Mouse (Mus musculus): Measurements from ENCODE around the gene Fam160a1.

Fam160a1 gene

DNA sequence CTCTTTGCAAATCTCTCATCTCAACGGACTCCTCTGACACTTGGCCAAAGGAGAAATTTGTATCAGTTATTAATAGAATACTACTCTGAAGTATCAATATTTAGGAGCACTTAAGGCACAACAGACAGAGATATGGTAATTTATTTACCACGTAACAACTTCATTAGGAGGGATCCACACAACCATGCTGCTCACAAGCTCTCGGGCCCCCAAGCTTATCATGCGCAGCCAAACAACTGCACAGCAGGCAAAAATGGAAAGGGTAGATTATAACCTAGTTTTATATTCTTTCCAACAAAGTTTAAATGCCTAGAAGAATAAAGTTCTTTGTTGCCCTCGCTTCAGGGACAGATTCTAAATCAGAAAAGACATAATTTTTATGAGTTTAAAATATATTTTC, 137.1 kb downstream of the Fam160a1 start:
- no peak for DNase-seq (ENCODE audit: low spot score in 2 of 2)

DNA sequence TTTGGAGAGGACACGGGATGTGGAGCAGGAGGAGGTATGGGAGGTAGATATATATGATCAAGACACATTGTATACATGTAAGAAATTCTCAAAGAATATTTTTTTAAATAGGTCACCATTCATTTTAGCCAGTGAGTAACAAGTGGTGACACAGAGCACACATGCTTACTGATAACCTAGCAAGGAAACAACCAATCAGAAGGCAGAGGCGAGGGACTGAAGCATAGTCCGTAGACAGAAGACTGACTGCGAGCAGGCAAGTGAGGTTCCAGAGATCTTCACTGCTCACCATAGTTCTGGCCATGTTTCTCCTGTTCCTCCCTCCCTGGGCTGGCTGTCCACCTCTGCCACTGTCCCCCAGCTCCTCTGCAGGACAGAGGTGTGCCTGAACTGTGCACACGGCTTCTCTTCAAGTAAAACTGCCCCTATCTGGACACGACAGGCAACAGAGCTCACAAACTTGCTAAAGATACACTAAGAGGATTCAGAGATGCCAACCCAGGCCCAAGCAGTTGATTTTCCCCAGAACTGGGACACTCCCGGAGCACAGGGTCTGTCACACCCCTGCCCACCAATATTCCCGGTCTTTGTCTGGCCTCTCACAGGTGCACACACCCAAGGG, 137.7 kb downstream of the Fam160a1 start:
- DNase-seq (ENCODE audit: low spot score in 2 of 2) = no peak

DNA sequence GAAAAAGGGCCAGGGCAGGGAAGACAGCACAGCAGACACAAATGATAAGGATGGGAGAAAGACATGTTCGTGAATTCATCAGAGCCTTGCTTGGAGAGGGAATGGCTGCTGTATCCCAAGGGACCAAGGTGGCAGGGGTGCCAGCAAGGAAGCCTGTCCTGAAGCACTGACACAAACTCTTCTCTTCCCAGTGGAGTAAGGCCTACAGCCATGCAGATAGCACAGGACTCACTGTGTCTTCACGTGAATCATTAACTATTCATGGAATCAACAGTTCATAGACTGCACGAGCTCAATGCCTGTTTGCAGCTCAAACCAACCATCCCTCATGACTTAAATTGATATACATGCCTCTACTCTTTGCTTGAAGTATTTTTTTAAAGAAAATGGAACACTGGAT, 139.1 kb downstream of the Fam160a1 start:
- no peak for DNase-seq (ENCODE audit: low spot score in 2 of 2)

DNA sequence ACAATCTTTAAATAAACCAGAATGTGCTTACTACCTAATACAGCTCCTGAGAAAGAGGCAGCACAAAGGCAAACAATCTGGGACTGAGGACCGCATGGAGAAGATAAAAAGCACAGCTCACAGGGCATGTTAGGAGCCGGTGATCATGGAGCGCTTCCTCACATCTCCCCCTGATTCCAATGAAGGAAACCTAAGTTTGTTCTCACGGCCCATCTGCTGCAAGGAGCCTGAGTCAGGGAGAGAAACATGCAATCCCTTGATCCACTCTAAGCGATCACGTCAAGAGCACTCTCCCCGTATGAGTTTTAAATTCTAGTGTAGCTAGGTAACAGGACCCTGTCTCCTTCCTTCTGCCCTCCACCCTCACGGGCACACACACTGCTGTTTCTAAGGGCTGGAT, 140.0 kb downstream of the Fam160a1 start:
- DNase-seq (ENCODE audit: low spot score in 2 of 2) = no peak

DNA sequence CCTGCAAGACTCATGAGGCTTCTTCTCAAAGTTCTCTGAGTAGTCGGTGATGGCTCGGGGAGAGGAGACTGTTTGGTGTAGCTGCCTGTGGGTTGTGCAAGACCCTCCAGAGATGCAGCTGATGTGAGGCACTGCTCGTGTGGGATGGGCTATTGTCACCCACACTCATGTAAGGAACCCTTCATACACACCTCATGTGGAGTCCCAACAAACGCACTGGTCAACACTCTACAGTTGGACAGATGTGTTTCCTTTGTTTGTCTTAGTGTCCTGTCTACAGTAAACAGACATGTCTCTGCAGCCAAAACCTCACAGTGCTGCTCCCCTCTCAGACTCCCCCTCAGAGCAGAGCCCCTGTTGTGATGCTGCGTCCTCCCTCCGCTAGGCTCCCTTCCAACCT, 147.2 kb downstream of the Fam160a1 start:
- DNase-seq (ENCODE audit: low spot score in 2 of 2) = no peak

DNA sequence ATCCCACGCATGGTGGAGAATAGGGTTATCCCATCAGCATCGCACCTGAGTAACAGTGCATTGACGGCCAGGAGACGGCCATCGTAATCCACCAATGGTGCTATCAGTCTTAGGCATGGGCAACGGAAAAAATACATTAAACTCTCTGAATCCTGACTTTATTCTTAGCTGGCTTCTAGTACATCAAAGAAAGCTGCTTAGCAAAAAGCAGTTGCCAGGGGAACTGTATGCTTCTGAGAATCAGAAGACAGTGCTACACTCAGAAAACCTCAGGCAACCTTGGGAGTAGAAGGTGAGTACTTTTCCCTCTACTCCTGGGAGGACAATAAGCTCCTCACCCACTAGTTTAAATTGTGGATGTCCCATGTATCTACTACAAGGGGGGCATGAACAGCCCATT, 149.4 kb downstream of the Fam160a1 start:
- no peak for DNase-seq (ENCODE audit: low spot score in 2 of 2)

DNA sequence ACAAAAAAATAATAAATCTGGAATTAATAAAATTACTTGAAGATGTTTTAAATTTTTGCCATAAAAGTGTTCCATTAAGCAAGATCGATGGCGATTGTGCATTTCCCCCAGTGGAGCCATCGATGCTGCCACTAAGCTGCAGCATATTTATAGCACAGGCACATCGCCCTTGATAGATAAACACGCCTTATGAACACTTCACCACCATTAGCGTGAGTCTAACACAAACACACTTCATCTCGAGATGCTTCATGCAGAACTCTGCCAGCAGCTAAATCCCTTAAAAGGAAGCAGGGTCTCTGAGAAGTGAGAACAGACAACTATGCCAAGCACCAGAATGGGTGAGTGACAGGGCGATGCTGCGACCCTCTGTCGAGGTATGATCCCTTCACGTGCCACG, 150.4 kb downstream of the Fam160a1 start:
- DNase-seq (ENCODE audit: low spot score in 2 of 2) = no peak

DNA sequence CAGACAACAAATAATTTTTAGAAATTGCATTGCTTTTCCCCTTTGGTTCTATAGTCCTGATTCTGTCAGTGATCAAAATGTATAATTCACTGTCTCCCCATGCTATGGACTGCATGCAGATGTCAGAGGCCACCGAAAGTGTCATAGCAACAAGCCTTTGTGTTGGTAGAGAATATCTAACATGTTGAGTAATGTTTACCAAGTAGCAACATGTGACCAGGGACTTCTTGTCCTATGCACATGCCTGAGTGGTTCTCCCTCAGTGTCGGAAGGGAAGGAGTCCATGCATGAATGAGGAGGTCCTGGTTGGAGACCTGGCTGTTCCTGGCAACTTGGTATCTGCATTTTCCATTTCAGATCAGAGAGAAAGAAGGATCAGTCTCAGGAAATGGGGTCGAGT, 150.9 kb downstream of the Fam160a1 start:
- DNase-seq (ENCODE audit: low spot score in 2 of 2) = no peak

DNA sequence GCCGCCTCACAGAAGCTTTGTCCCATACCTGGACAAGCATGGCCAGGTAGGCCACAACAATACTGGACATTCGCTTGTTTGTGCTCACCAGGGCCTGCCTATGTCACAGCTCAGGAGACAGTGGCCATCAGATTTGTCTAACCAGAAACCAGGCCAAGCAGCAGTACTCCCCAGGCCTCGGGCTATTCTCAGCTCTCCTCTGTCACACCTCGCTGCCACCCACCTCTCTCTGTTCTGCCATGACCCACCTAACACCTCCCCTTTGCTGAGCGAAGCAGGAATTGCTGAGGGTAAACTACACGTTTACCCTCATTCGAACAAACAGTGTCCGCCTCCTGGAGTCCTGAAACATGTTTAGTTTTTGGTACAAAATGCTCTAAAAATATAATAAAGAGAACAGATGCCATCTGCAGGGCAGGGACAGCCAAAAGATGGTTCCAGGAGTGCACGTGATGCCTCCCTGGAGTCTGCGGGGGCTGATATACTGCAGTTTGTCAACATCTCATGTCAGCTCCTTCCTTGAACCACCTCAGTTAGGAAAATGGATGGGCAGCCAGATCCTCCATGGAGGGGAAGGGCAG, 152.4 kb downstream of the Fam160a1 start:
- DNase-seq (ENCODE audit: low spot score in 2 of 2) = peak in 1 of 2 experiments; percentile 65

DNA sequence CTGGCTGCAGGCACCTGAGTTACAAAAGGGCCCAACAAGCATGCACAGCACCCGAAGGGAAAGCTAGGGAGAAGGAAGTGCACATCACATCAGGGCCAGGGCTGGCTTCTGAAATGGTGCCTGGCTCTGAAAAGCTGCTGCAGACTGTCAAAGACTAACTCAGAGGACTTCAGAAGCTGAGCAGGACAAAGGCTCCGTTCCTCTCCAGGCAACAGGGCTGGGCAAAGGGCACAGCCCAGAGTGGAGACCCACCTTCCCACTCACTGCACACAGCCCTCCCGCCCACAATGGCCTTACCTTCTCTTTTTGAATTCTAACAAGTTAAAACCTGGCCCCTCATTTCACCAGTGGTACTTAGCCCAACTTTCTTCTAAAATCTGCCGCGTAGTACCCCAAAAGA, 153.3 kb downstream of the Fam160a1 start:
- no peak for DNase-seq (ENCODE audit: low spot score in 2 of 2)

DNA sequence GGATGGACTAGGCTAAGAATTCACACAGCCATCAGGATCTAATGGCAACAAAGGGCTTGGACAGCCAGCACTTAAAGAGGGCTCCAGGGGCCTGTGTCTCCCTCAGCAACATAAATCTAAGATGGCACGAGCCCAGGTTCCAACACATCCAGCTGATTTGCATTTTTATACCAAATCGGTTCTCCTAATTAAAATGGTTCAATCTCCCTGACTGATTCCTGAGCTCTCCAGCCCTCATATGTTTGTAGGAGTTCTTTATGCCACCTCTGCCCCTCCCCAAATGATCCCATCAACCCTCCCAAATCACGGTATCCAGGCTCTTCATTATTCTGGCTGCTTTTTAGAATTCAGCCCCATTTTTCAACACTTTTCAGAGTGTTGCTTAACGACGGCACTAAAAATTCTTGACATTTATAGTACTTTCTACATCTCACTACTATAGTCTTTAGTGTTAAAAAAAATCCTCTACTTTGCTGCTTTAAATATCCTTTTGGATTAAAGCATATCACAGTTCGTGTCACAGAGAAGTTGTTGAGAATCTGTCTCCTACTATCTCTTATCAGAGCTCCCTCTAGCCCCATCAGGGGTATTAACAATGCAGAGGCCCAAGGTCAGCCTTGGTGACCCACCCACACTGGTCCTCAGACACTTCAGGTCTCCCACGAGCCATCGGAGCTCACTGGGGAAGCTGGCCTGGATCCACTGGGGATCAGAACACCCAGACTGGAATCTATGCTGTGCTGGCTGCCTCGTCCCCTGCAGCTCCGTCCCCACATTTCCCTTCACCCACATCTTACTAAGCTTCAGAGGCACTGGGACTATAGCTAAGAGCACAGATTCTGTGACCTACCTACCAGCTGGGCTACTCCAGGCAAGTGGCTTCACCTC, 154.9 kb downstream of the Fam160a1 start:
- no peak for DNase-seq (ENCODE audit: low spot score in 2 of 2)

DNA sequence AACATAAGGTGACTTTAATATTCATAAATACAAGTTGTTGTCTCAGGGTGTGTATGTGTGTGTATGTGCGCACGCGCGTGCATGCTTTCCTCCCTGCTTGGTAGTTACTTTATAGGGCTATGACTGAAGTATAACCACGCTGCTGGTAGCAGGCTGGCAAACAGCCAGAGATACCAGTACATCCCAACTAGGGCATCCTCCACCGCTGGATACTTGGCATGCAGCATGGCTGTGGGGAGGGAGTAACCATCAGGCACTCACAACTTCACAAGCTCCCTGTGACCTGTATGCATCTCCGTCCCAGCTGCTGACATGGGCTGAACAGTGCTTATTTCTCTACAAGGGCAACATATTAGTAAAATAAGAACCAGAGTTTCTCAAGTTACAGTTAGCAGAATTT, 157.4 kb downstream of the Fam160a1 start:
- DNase-seq (ENCODE audit: low spot score in 2 of 2) = no peak

DNA sequence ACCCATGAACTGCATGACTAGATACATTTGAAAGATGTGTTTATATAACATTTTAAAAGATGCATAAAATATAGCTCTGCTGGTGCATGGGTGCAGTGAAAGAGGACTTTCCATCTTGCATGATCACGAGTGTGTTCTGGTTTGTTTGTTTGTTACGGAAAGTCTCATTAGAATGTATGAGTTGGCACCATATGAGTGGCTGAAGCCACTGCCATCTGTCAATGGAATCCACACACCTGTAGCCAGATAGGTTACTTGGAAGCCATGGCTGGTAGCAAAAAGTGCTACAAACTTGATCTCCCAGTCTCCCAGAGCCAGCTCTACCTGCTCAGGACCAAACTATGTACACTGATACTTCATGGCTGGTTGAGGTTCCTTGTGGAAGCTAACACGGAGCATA, 161.6 kb downstream of the Fam160a1 start:
- no peak for DNase-seq (ENCODE audit: low spot score in 2 of 2)

DNA sequence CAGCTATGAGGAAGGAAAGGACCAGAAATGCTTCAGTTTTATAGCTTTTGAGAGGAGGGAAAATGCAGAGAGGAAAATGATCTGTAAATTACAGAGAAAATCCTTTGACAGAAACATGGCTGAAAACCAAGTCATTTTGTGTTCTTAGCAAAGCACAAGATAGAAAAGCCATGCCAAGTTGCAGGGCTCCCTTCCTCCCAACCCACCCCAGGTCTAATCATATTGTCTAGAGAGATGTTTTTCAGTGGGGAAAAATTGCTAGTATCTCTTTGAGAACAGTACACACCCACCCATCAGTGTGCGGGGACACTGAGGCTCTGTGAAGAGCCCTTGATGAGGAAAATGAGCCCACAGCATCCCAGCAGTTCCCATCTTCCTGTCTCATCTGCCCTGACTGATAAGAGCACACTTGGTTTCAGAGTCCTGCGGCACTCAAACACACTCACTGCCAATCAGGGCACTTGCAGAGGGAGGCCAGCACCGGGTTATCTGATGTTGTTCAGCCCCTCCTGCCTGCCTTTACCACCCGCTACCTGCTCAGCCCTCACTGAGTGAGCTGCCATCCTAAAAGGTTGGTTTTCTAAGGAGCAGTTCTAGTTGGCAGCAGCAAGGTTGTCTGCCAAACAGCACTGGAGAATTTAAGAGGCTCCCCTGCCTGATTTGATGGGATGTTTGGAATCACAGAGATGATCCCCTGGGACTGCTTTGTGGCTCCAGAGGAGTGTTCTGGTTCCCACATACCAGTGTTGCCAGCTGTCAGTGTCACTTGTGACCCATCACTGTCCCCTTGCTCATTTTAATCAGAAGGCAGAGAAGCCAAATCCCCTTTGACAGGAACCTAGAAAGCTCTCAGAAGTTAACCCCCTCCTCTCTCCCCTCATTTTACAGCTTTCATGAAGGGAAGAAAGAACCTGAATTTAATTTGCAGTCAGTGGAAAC, 164.1 kb downstream of the Fam160a1 start:
- DNase-seq (ENCODE audit: low spot score in 2 of 2) = no peak

DNA sequence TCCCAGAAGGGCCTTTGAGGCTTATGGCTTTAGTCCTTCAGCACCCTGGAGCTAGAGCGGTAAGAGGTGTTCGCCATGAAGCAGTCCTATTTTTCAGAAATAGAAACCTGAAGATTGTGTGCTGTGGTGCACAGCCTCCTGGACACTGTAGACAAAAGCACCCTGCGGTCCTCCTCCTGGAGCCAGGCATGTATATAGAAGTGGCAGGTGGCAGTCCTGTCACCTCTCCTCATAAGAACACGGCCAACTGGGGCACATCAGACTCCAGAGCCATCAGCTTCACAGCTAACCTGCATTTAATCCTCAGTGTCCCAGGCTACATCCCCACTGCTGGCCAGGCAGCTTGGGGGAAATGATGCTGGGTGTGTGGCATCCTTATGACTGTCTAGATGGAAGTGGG, 167.9 kb downstream of the Fam160a1 start:
- no peak for DNase-seq (ENCODE audit: low spot score in 2 of 2)

DNA sequence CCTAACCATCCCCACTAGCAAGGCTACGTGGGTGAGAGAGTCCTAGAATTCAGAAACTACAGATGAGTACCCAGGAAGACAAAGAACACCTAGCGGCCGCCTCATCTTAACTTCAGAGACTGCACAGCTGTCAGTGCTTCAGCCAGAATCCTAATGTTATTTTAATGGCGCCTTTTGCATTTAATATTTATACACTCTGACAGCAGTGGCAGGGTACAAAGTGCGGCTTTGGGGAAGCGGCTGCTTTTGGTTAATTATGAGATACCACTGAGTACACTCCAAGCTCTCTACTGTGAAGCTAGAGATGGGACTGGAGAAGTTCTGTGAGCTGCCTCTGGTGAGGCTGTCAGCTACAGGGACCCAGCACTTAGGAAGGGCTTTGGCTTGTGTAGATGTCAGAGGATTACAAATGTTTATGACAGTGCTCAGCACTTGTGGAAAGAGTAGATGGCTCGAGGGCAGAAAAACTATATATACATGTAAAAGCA, 171.5 kb downstream of the Fam160a1 start:
- no peak for DNase-seq (ENCODE audit: low spot score in 2 of 2)

DNA sequence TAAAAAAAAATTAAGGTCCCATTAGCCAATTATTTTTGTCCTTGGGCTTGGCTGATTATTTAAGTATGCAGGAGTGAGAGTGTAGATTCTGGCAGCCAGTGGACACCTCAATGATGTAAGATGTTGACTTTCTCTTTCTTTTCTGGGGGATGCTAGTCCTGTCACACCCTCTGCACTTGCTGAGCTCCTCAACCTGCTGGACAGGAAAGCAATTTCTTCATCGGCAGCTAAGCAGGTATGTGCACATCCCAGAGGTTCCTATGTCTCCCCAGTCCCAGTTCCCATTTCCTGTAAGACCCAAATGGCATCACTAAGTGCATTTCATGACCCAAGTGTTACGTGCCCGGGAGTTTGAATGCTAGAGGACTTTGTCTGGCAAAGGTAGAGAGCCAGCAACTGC, 172.3 kb downstream of the Fam160a1 start:
- DNase-seq (ENCODE audit: low spot score in 2 of 2) = no peak

DNA sequence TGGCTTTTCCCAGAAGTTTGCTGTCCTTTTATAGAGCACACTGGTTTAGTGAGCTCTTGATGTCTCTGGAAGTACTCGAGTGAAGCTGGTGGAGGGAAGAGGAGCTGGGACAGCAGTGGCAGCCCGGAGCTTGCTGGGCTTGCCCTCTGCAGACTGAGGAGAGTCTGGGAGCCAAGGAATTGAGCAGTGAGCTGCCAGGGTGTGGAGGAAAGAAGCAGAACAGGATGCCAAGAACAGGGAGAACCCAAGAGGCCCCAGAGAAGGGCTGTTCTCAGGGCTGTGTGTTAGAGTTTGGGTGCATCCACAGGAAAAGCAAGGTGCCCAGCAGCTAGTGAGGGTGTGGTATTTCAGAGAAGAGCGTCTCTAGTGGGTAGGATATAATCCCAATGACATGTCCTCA, 175.3 kb downstream of the Fam160a1 start:
- no peak for DNase-seq (ENCODE audit: low spot score in 2 of 2)

DNA sequence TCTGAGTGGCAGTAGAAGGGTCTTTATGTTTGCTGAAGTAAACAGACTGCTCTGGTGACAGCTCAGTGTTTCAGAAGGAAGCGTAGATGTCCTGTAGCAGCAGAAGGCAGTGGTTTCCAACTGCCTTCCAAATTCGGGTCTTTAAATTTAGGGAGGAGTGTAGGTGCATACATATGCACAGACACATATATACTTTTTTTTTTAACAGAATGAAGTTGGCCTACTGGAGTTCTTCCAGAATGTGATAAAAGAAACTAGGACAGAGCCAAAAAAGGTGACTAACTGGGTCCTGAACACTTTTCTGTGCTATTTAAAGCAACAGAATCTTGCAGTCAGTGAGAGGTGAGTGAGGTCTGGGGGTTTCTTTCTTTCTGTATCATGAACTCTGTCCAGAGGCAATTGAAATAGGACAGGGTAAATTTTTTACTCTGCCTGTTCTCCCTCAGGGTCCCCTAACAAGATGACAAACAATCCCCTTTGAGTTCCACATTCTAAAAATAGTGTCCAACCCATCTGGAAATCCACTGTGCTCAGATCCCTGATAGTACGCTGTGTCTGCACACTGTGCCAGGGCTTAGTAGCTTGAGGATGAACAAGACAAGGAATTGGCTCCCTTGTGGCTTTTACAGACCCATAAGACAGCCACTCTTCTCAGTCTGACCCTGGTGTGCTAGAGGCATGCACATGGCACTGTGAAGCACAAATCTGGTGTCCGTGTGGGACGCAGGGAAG, 180.2 kb downstream of the Fam160a1 start:
- DNase-seq (ENCODE audit: low spot score in 2 of 2) = no peak

DNA sequence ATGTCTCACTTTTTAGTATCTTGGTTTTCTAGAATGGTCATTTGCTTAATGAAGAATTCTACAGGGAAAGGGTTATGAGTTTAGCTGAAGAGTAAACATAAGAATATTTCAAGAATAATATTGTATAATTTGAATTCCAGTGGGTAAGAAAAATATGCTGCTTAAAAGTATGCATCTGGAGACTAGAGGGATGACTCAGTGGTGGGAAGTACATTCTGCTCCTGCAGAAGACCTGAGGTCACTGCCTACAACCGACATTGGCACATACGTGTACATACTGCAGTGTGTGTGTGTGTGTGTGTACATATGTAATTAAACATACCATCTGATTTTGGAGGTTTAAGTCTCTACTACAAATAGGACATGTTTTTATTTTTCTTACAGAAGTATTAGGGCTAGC, 181.5 kb downstream of the Fam160a1 start:
- DNase-seq (ENCODE audit: low spot score in 2 of 2) = no peak

DNA sequence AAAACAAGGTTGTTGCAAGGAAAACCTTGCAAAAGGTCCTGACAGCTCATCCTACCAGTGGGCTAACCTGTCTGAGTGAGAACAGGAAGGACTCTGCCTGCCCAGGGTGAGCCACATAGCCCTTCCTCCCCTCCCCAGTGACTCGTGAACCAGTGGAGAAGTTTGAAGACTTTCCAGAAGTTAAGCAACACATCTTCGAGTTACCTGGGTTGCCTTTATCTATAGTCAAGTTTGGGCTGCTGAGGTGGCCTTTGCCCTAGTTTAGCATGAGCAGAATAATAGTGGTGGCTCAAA, 182.0 kb downstream of the Fam160a1 start:
- DNase-seq (ENCODE audit: low spot score in 2 of 2) = no peak
